Mouse (Mus musculus) limb, embryonic 13.5 days (tissue): Measurements from ENCODE around the gene Ppp3ca. TPM values are rescaled to one million over a fixed set of nuclear protein-coding genes. Genes with fewer than 3 reads are reported as not detected.
"Not testable (repeated sequence)": the region's sequence is repeated elsewhere in the genome, so short reads cannot be mapped to it uniquely, and the experiment has no call there.

Source experiments
- ATAC-seq: fragments of 200-750 bp; cut with Nextera tagmentation; 2 replicates; pipeline ENCODE4 v1.8.0; 2017; ENCODE audit warnings: low read depth, moderate number of reproducible peaks, moderate TSS enrichment; ENCODE audit not compliant: low FRiP score
- H3K27ac ChIP-seq: fragments of 300-500 bp; sonication (generic); 2 replicates; pipeline ENCODE4 v1.5.1; 2015; ENCODE audit warnings: inconsistent platforms, mild to moderate bottlenecking, moderate library complexity
- H3K27me3 ChIP-seq: fragments of 300-500 bp; sonication (generic); 2 replicates; pipeline ENCODE4 v1.6.1; 2015; ENCODE audit warnings: mild to moderate bottlenecking, inconsistent platforms
- H3K36me3 ChIP-seq: fragments of 300-500 bp; sonication (generic); 2 replicates; pipeline ENCODE4 v1.6.1; 2015; ENCODE audit warnings: inconsistent platforms, mild to moderate bottlenecking, moderate library complexity
- H3K4me1 ChIP-seq: fragments of 300-500 bp; sonication (generic); 2 replicates; pipeline ENCODE4 v1.6.1; 2015; ENCODE audit warnings: inconsistent platforms
- H3K4me2 ChIP-seq: fragments of 300-500 bp; sonication (generic); replicated peaks from 2 replicates; pipeline ENCODE4 v1.6.1; 2015; ENCODE audit warnings: inconsistent platforms, mild to moderate bottlenecking, moderate library complexity
- H3K4me3 ChIP-seq: fragments of 300-500 bp; sonication (generic); 2 replicates; pipeline ENCODE4 v1.5.1; 2015; ENCODE audit warnings: moderate library complexity, mild to moderate bottlenecking, inconsistent platforms
- H3K9ac ChIP-seq: fragments of 300-500 bp; sonication (generic); 2 replicates; pipeline ENCODE4 v1.6.1; 2015; ENCODE audit warnings: mild to moderate bottlenecking, inconsistent platforms
- H3K9me3 ChIP-seq: fragments of 300-500 bp; sonication (generic); 2 replicates; pipeline ENCODE4 v1.6.1; 2016; ENCODE audit warnings: inconsistent platforms
- WGBS: fragments of 180-500 bp; shearing (Covaris S2); methylation state at CpG from one replicate; pipeline ENCODE4 v1.1.7; 2015; 5-methylcytosine and 5-hydroxymethylcytosine counted together
- polyA plus RNA-seq: library from polyadenylated mRNA; unstranded; fragments of >200 nt; fragmentation: Nextera tagmentation; extraction: Ambion mirVana; gene quantifications from 2 replicates; pipeline ENCODE4 v1.2.1, GENCODE M21; 2015

The Ppp3ca gene
- polyA plus RNA-seq, 1 experiment from 2014 or later, result 67.4 TPM

GRCm38 (mm10) chr3:136691984-136692383, 22.1 kb downstream of the Ppp3ca start:
- no peak overlapping the region for H3K4me2 ChIP-seq
- no peak for ATAC-seq
- H3K9ac ChIP-seq, result no peak overlapping the region
- H3K4me1 ChIP-seq, result peaks cover 14% of the 10 kb centered on the region
- no peaks in the 10 kb centered on the region for H3K9me3 ChIP-seq
- H3K27me3 ChIP-seq, result no peaks in the 10 kb centered on the region
- H3K4me3 ChIP-seq, result no peak overlapping the region
- WGBS, result 69% methylated on average over 7 of the region's 7 CpGs
- H3K27ac ChIP-seq, result no peak overlapping the region
- H3K36me3 ChIP-seq, result no peaks in the 10 kb centered on the region

GRCm38 (mm10) chr3:136693547-136693946, 23.6 kb downstream of the Ppp3ca start:
- no peak overlapping the region for H3K9ac ChIP-seq
- H3K9me3 ChIP-seq, result no peaks in the 10 kb centered on the region
- WGBS, result 94% methylated on average over 1 of the region's 1 CpGs
- peaks cover 4% of the 10 kb centered on the region for H3K4me1 ChIP-seq
- ATAC-seq, result no peak
- H3K4me3 ChIP-seq, result no peak overlapping the region
- no peaks in the 10 kb centered on the region for H3K36me3 ChIP-seq
- no peak overlapping the region for H3K27ac ChIP-seq
- no peaks in the 10 kb centered on the region for H3K27me3 ChIP-seq
- H3K4me2 ChIP-seq, result no peak overlapping the region

DNA sequence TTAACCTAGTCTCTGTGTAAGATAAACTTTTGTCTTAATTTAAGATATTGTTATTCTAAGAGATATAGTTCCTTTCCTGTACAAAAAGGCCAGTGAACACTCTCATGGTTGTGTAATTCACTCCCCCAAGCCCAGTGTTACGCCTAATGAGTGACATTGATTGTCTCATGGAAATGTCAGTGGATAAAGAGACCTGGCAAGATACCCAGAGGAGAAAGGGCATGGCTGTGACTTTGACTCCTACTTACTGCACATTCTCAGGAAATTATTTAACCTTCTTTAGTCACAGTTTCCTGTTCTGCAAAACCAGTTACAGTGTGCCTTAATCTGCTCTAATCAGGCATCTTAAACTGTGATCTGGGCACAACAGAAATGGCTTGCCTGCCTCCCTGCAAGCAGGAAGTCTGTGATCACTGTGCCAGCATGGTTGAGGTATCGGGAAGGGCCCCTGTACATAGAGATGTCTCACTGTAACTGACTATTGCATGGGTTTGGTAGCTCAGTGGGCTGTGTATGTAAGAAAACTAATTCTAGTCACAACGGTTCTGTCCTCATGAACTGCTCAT, 27.8 kb downstream of the Ppp3ca start:
- Histone ChIP-seq H3K27ac (no peak overlapping the region), H3K4me3 (no peak overlapping the region), H3K4me2 (no peak overlapping the region), H3K9ac (no peak overlapping the region), H3K27me3 (no peaks in the 10 kb centered on the region), H3K9me3 (no peaks in the 10 kb centered on the region), H3K36me3 (no peaks in the 10 kb centered on the region), H3K4me1 (0 out of 2 replicates have a peak, but pooled peaks cover 3% of the 10 kb centered on the region)
- WGBS, result 78% methylated on average over 3 of the region's 3 CpGs
- no peak for ATAC-seq

GRCm38 (mm10) chr3:136699711-136700110, 29.8 kb downstream of the Ppp3ca start:
- H3K4me1 ChIP-seq, result peaks cover 12% of the 10 kb centered on the region
- H3K9ac ChIP-seq, H3K36me3 ChIP-seq, H3K9me3 ChIP-seq, H3K4me3 ChIP-seq, H3K27me3 ChIP-seq, H3K27ac ChIP-seq, ATAC-seq, H3K4me2 ChIP-seq: not testable (repeated sequence)

GRCm38 (mm10) chr3:136700447-136701009, 30.6 kb downstream of the Ppp3ca start:
- Histone ChIP-seq H3K4me2 (no peak overlapping the region), H3K4me3 (no peak overlapping the region), H3K27me3 (no peaks in the 10 kb centered on the region), H3K27ac (no peak overlapping the region), H3K36me3 (no peaks in the 10 kb centered on the region), H3K4me1 (peaks cover 20% of the 10 kb centered on the region), H3K9ac (no peak overlapping the region), H3K9me3 (no peaks in the 10 kb centered on the region)
- 80% methylated on average over 11 of the region's 11 CpGs for WGBS
- ATAC-seq, result no peak

DNA sequence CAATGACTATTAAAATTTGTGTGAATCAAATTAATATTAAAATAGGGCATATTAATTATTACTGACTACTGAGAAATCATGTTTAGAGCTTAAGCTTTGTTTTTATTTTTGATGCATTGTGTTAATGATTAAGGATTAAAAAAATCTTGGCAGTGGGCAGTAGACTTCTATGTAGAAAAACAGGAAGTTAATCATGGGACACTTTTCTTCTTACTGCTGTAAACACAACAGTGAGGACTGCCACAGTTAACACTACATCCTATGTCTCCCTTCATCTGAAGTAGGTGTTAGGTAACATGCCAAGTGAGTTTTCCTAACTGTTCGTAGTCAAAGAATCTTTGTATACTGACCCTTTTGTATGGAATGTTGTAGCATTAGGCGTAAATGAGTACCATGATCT, 32.9 kb downstream of the Ppp3ca start:
- WGBS, result 76% methylated on average over 2 of the region's 2 CpGs
- no peak for ATAC-seq
- Histone ChIP-seq H3K9me3 (no peaks in the 10 kb centered on the region), H3K36me3 (no peaks in the 10 kb centered on the region), H3K27ac (no peak overlapping the region), H3K9ac (no peak overlapping the region), H3K4me1 (peaks cover 36% of the 10 kb centered on the region), H3K4me3 (no peak overlapping the region), H3K27me3 (no peaks in the 10 kb centered on the region), H3K4me2 (no peak overlapping the region)

DNA sequence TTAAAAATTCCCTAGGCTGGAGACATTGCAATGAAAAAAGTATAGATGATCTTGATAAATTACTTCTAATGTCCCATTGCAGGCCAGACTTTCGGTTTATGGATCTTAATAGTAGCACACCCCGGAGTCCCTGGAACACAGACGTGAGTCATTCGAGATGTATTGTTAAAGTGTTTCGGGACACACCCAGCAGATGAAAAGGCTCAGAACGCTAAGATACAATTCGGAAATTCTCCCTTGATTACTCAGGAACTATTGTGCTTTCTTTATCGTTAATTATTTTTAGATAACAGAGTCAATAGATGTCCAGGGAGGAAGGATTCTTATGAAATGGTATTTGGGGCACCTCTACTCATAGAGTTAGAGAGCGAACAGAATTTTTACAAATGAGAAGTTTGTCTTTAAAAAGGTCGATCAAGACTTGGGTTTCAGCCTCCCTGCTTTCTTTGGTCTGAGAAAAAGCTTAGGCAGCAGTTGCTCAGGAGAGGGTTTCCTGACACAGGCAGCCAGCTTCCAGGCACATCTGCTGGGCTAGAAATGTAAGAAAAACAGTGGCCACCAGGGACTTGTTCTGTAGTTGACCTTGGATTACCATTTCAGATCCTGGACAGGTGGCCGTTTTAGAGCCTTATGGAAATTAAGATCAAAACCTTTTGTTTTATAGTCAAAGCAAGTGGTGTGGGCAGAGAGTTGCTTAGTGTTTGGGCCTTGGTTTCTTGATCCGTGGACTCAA, 34.8 kb downstream of the Ppp3ca start:
- no peak overlapping the region for H3K4me2 ChIP-seq
- peaks cover 46% of the 10 kb centered on the region for H3K4me1 ChIP-seq

DNA sequence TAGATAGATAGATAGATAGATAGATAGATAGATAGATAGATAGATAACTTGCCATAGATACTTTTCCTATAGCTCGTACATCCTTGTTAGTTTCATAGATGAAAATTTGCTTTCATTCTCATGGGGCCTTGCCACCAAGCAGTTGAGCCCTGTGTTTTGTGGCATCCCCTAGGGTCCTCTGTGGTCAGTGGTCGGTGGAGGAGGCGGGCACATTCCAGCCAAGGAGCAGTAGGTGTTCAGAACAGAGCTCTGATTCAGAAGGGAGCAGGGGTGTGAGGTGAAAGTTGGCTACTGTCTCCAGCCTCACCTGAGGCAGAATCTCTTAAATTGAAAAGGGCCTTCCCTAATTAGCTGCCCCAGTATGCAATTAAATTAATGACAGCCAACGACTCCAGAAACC, 36.1 kb downstream of the Ppp3ca start:
- no peaks in the 10 kb centered on the region for H3K27me3 ChIP-seq
- H3K4me2 ChIP-seq, result no peak overlapping the region
- H3K27ac ChIP-seq, result no peak overlapping the region
- H3K9ac ChIP-seq, result no peak overlapping the region
- H3K4me1 ChIP-seq, result peaks cover 46% of the 10 kb centered on the region
- H3K36me3 ChIP-seq, result no peaks in the 10 kb centered on the region
- no peak overlapping the region for H3K4me3 ChIP-seq
- ATAC-seq, result no peak
- no peaks in the 10 kb centered on the region for H3K9me3 ChIP-seq
- WGBS, result 58% methylated on average over 4 of the region's 4 CpGs

More for the DNA sequence above, 34.8 kb downstream of the Ppp3ca start:
- WGBS, result 54% methylated on average over 12 of the region's 12 CpGs
- no peak for ATAC-seq
- H3K4me3 ChIP-seq, result no peak overlapping the region
- no peak overlapping the region for H3K27ac ChIP-seq
- H3K9me3 ChIP-seq, result no peaks in the 10 kb centered on the region
- no peak overlapping the region for H3K9ac ChIP-seq
- H3K27me3 ChIP-seq, result no peaks in the 10 kb centered on the region
- H3K36me3 ChIP-seq, result no peaks in the 10 kb centered on the region

GRCm38 (mm10) chr3:136706771-136707170, 36.8 kb downstream of the Ppp3ca start:
- H3K9me3 ChIP-seq, result no peaks in the 10 kb centered on the region
- peaks cover 4% of the 10 kb centered on the region for H3K36me3 ChIP-seq
- H3K27ac ChIP-seq, result no peak overlapping the region
- WGBS, result 61% methylated on average over 7 of the region's 7 CpGs
- H3K27me3 ChIP-seq, result no peaks in the 10 kb centered on the region
- peaks cover 46% of the 10 kb centered on the region for H3K4me1 ChIP-seq
- H3K4me3 ChIP-seq, result no peak overlapping the region
- ATAC-seq, result no peak
- H3K4me2 ChIP-seq, result no peak overlapping the region
- H3K9ac ChIP-seq, result no peak overlapping the region

DNA sequence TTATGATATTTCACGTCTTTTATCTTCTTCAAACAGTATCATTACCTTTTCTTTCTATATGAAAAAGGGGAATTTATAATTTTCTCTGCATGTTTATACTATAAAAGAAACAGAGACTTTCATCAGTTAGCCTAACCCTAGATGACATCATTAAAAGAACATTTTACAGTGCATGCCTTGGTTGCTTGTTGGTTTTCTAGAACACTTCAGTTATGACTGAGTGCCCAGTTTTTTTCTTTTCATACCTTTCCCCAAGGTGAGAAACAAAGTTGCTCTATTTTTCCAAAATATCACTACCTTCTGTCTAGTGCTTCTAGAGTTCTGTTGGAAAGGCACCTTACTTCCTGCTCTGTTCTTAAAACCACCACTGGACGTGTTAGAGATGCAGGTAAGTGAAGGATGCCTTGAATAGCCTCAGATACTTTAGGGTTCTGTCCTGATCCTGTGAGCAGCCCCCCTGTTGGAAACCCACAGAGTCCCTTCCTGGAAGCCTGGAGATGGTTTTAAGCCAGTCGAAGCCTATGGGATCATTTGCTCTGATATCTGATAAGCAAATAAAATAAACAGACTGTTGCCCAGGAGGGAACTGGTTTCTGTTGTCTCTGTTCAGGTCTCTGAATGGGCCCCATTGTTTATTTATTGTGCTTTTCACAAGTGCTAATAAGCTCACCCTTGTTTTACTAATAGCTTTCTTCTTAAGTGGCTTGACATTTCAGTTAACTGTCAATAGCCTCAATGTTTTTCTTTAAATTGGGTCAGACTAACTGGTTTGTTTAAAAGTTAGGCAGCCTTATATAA, 37.5 kb downstream of the Ppp3ca start:
- Histone ChIP-seq H3K36me3 (peaks cover 6% of the 10 kb centered on the region), H3K4me3 (no peak overlapping the region), H3K27me3 (no peaks in the 10 kb centered on the region), H3K4me2 (0 out of 2 replicates have a peak overlapping the region, but pooled peaks have one; percentile 14), H3K9ac (no peak overlapping the region), H3K9me3 (no peaks in the 10 kb centered on the region), H3K27ac (no peak overlapping the region), H3K4me1 (peaks cover 46% of the 10 kb centered on the region)
- 30% methylated on average over 3 of the region's 3 CpGs for WGBS
- ATAC-seq, result no peak; the same call in 1 of the 2 replicates

DNA sequence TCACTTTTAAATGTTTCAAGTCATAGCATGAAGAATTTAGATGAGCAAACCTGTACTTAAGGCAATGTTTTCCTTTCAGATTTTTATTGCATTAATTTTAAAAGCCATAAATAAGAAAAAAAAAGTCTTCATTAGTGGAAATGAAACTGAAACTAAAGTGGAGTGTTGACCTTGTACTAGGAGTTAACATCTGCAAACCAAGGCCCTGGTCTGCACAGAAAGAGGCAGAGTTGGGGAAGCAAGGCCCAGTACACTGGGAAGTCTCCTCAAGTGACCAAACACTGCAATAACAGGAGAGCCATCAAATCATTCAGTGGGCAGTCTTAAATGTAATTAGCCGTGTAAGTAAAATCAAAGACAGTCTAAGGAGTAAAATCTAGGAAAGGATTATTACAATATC, 38.3 kb downstream of the Ppp3ca start:
- H3K4me2 ChIP-seq, result no peak overlapping the region
- no peak overlapping the region for H3K9ac ChIP-seq
- peaks cover 46% of the 10 kb centered on the region for H3K4me1 ChIP-seq
- no peak for ATAC-seq
- H3K27ac ChIP-seq, result 0 out of 2 replicates have a peak overlapping the region, but pooled peaks have one; percentile 10
- no peak overlapping the region for H3K4me3 ChIP-seq
- H3K27me3 ChIP-seq, result no peaks in the 10 kb centered on the region
- no peaks in the 10 kb centered on the region for H3K9me3 ChIP-seq
- H3K36me3 ChIP-seq, result peaks cover 6% of the 10 kb centered on the region
- WGBS, result 27% methylated on average over 1 of the region's 1 CpGs

- no peaks in the 10 kb centered on the region for H3K27me3 ChIP-seq
- no peak overlapping the region for H3K27ac ChIP-seq
- no peak overlapping the region for H3K4me3 ChIP-seq
- no peak overlapping the region for H3K9ac ChIP-seq
- WGBS, result 79% methylated on average over 10 of the region's 10 CpGs
- no peak overlapping the region for H3K4me2 ChIP-seq
- H3K36me3 ChIP-seq, result peaks cover 6% of the 10 kb centered on the region
- peaks cover 30% of the 10 kb centered on the region for H3K4me1 ChIP-seq
- no peaks in the 10 kb centered on the region for H3K9me3 ChIP-seq
- ATAC-seq, result no peak
Observed at GRCm38 (mm10) chr3:136710310-136710906, 40.5 kb downstream of the Ppp3ca start.
